Mouse (Mus musculus) heart, adult 2 months (tissue): Measurements from ENCODE around the gene B430306N03Rik.

Experiments used
- CTCF ChIP-seq: fragments of 200-600 bp; IDR thresholded peaks from 2 replicates; pipeline ENCODE4 v1.8.1; 2022; ENCODE audit warnings: antibody characterized with exemption, mild to moderate bottlenecking, moderate library complexity
- EP300 ChIP-seq: fragments of 200-500 bp; IDR thresholded peaks from 2 replicates; pipeline ENCODE4 v1.6.1; 2011; ENCODE audit warnings: low read depth, low read length, control low read depth; ENCODE audit not compliant: insufficient read depth
- POLR2A ChIP-seq: fragments of 200-500 bp; IDR thresholded peaks from 2 replicates; pipeline ENCODE4 v1.6.1; 2011; ENCODE audit warnings: mild to moderate bottlenecking, low read depth, low read length, control low read depth; ENCODE audit not compliant: insufficient read depth

GRCm38 (mm10) chr17:48323236-48323635 is 7.3 kb downstream of the B430306N03Rik start:
- TF ChIP-seq CTCF, result no peak
- no peak for TF ChIP-seq POLR2A
- no peak for TF ChIP-seq EP300
